Comparison of ENCODE assay signal across 16 mouse cellular contexts in the genomic region with DNA sequence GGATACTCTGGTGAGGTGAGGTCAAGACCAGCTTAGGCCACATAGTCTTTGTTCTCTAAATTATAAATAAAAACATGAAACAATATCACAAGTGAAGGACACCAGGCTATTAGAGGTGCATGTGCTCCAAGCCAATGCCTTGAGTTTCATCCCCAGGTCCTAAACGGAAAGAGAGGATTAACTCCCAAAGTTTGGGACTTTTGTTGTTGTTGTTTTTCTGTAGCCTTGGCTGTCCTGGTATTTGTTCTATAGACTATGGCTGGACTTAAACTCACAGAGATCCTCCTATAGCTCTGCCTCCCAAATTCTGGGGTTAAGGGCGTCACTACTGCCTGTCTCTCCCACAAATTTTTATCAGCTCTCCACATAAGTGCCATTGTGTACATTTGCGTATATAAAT.
"Had no signal": no experiment of that assay in that cellular context is flagged by ENCODE, and none has a peak within 500 bp of the region (broad histone marks: within the 10 kb centered on the region; RNA-seq: fewer than 3 reads in every experiment).

No protein-coding gene starts in this region.

- H3K4me3 ChIP-seq: neural tube, embryonic 13.5 days; neural tube, embryonic 15.5 days; stomach, embryonic 15.5 days had no signal

- H3K36me3 ChIP-seq: neural tube, embryonic 13.5 days; neural tube, embryonic 15.5 days; stomach, embryonic 15.5 days had no signal

- H3K4me2 ChIP-seq: neural tube, embryonic 13.5 days; neural tube, embryonic 15.5 days; stomach, embryonic 15.5 days had no signal

- H3K9me3 ChIP-seq: neural tube, embryonic 13.5 days; neural tube, embryonic 15.5 days; stomach, embryonic 15.5 days had no signal

- H3K27ac ChIP-seq: neural tube, embryonic 13.5 days; neural tube, embryonic 15.5 days; stomach, embryonic 15.5 days; stomach, postnatal 0 days had no signal

- H3K4me1 ChIP-seq: neural tube, embryonic 13.5 days; stomach, embryonic 15.5 days had no signal

- DNase-seq: retina, postnatal 1 day; right cerebral cortex, adult 18-20 months; right cerebral cortex, postnatal 14 days; right cerebral cortex, postnatal 25 days; right cerebral cortex, postnatal 4 days; spleen, adult 18-20 months; thymus, adult 18-20 months; thymus, adult 2 months; thymus, postnatal 14 days; thymus, postnatal 25 days; thymus, postnatal 36 days; thymus, postnatal 4 days had no signal

- H3K9ac ChIP-seq: neural tube, embryonic 13.5 days; neural tube, embryonic 15.5 days; stomach, embryonic 15.5 days had no signal

- H3K27me3 ChIP-seq: neural tube, embryonic 13.5 days; neural tube, embryonic 15.5 days; stomach, embryonic 15.5 days had no signal
